ENCODE assay signal across 17 mouse cellular contexts in the genomic region with DNA sequence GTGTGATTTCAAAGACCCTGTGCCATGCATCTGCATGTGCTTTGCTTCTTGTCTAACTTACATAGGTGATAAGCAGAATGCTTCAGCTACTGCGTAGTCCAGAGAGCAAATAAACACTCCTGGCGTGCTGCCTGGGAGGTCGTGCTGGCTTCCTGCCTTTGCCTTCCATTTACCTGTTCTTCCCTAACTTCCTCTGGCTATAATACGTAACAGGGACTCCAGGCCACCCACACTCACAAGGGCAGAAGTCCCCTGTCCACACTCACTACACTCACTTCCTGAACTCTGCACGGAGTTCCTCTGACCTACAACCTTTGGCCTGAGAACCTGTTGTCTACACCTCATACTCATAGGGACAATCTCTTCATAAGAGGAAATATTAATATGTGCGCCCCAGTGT. TPM values are rescaled to one million over a fixed set of nuclear protein-coding genes. Genes with fewer than 3 reads are reported as not detected.
DNase-seq lines count a peak whose midpoint lies in the region; ATAC-seq and TF ChIP-seq lines count a peak whose summit lies in the region.
"Had no signal": no experiment of that assay in that cellular context is flagged by ENCODE, and none has a peak within 500 bp of the region (broad histone marks: within the 10 kb centered on the region; RNA-seq: fewer than 3 reads in every experiment).

No protein-coding gene starts in this region.

- no peak for TF ChIP-seq CTCF in stomach, postnatal 0 days (IDR thresholded peaks at IDR 0.05; ENCODE audit: low read depth)

- peaks cover 47% of the 10 kb centered on the region for H3K4me1 ChIP-seq in intestine, embryonic 16.5 days (ENCODE audit: control insufficient read depth, insufficient read depth, low read length)
- peaks cover 18% of the 10 kb centered on the region for H3K4me1 ChIP-seq in intestine, embryonic 15.5 days (replicated peaks)
- H3K4me1 ChIP-seq in stomach, postnatal 0 days (replicated peaks; ENCODE audit: control insufficient read depth, insufficient read depth), result peaks cover 3% of the 10 kb centered on the region
- H3K4me1 ChIP-seq in forebrain, embryonic 12.5 days, result no peaks in the 10 kb centered on the region
- H3K4me1 ChIP-seq: embryonic facial prominence, embryonic 12.5 days; hindbrain, embryonic 12.5 days; neural tube, embryonic 13.5 days had no signal

- peak; percentile 27 for DNase-seq in lung, postnatal 36 days
- no peak for DNase-seq in lung, postnatal 14 days
- DNase-seq in kidney, postnatal 25 days, result peak; percentile 74 to 83
- peak; percentile 48 for DNase-seq in stomach, postnatal 0 days (ENCODE audit: low spot score)
- no peak for DNase-seq in cerebellum, adult 9-10 months
- DNase-seq: adrenal gland, adult 8-10 months; heart, adult 2 months; thymus, postnatal 4 days had no signal

- H3K27ac ChIP-seq in intestine, embryonic 16.5 days (ENCODE audit: low read length), result no peak overlapping the region; the same call in 1 of the 2 replicates
- H3K27ac ChIP-seq in intestine, embryonic 15.5 days, result no peak overlapping the region
- no peak overlapping the region for H3K27ac ChIP-seq in stomach, postnatal 0 days (replicated peaks)
- no peak overlapping the region for H3K27ac ChIP-seq in forebrain, embryonic 12.5 days
- H3K27ac ChIP-seq: embryonic facial prominence, embryonic 12.5 days; heart, adult 2 months; hindbrain, embryonic 12.5 days; liver, embryonic 14.5 days; neural tube, embryonic 13.5 days had no signal

- ATAC-seq in intestine, embryonic 16.5 days, result peak; percentile 38
- no peak for ATAC-seq in intestine, embryonic 15.5 days
- peak; percentile 61; the same call in 1 of the 2 replicates for ATAC-seq in stomach, postnatal 0 days (ENCODE audit: low FRiP score, low TSS enrichment)
- no peak for ATAC-seq in forebrain, embryonic 12.5 days (ENCODE audit: low FRiP score)

- TF ChIP-seq EP300 in stomach, postnatal 0 days (optimal IDR thresholded peaks at IDR 0.05), result no peak

- H3K36me3 ChIP-seq in intestine, embryonic 16.5 days (ENCODE audit: control insufficient read depth, insufficient read depth, low read length), result no peaks in the 10 kb centered on the region
- no peaks in the 10 kb centered on the region for H3K36me3 ChIP-seq in intestine, embryonic 15.5 days
- H3K36me3 ChIP-seq in stomach, postnatal 0 days (ENCODE audit: control insufficient read depth, insufficient read depth, low read length), result no peaks in the 10 kb centered on the region
- no peaks in the 10 kb centered on the region for H3K36me3 ChIP-seq in forebrain, embryonic 12.5 days (replicated peaks)
- H3K36me3 ChIP-seq: embryonic facial prominence, embryonic 12.5 days; hindbrain, embryonic 12.5 days; neural tube, embryonic 13.5 days had no signal

- no peak overlapping the region for H3K9ac ChIP-seq in intestine, embryonic 16.5 days (ENCODE audit: low read depth, low read length)
- H3K9ac ChIP-seq in intestine, embryonic 15.5 days, result no peak overlapping the region
- H3K9ac ChIP-seq in stomach, postnatal 0 days (ENCODE audit: low read length), result no peak overlapping the region
- no peak overlapping the region for H3K9ac ChIP-seq in forebrain, embryonic 12.5 days
- H3K9ac ChIP-seq: embryonic facial prominence, embryonic 12.5 days; hindbrain, embryonic 12.5 days; liver, embryonic 14.5 days; neural tube, embryonic 13.5 days had no signal

- 44% methylated on average over 6 of the region's 6 CpGs for whole genome bisulfite sequencing in intestine, embryonic 16.5 days
- WGBS in intestine, embryonic 15.5 days, result 47% methylated on average over 6 of the region's 6 CpGs
- 51% methylated on average over 6 of the region's 6 CpGs for WGBS in stomach, postnatal 0 days
- WGBS in forebrain, embryonic 12.5 days, result 86% methylated on average over 6 of the region's 6 CpGs

- H3K9me3 ChIP-seq in intestine, embryonic 16.5 days (ENCODE audit: control insufficient read depth, low read length), result no peaks in the 10 kb centered on the region
- H3K9me3 ChIP-seq in intestine, embryonic 15.5 days, result no peaks in the 10 kb centered on the region
- H3K9me3 ChIP-seq in stomach, postnatal 0 days (ENCODE audit: control insufficient read depth, low read length), result no peaks in the 10 kb centered on the region
- H3K9me3 ChIP-seq in forebrain, embryonic 12.5 days, result no peaks in the 10 kb centered on the region
- H3K9me3 ChIP-seq: embryonic facial prominence, embryonic 12.5 days; hindbrain, embryonic 12.5 days; neural tube, embryonic 13.5 days had no signal

- no peak overlapping the region for H3K4me3 ChIP-seq in intestine, embryonic 16.5 days (ENCODE audit: low read length)
- H3K4me3 ChIP-seq in intestine, embryonic 15.5 days (replicated peaks), result no peak overlapping the region
- H3K4me3 ChIP-seq in stomach, postnatal 0 days (ENCODE audit: low read depth, low read length), result no peak overlapping the region
- H3K4me3 ChIP-seq in forebrain, embryonic 12.5 days (replicated peaks), result no peak overlapping the region
- H3K4me3 ChIP-seq: embryonic facial prominence, embryonic 12.5 days; heart, adult 2 months; hindbrain, embryonic 12.5 days; neural tube, embryonic 13.5 days had no signal

- no peaks in the 10 kb centered on the region for H3K27me3 ChIP-seq in intestine, embryonic 16.5 days (replicated peaks; ENCODE audit: control insufficient read depth, insufficient read depth, low read length)
- H3K27me3 ChIP-seq in intestine, embryonic 15.5 days (replicated peaks), result no peaks in the 10 kb centered on the region
- H3K27me3 ChIP-seq in stomach, postnatal 0 days (ENCODE audit: control insufficient read depth, insufficient read depth, low read length), result no peaks in the 10 kb centered on the region
- no peaks in the 10 kb centered on the region for H3K27me3 ChIP-seq in forebrain, embryonic 12.5 days
- H3K27me3 ChIP-seq: CH12.LX; embryonic facial prominence, embryonic 12.5 days; hindbrain, embryonic 12.5 days; neural tube, embryonic 13.5 days had no signal

- no peak overlapping the region for H3K4me2 ChIP-seq in intestine, embryonic 16.5 days (ENCODE audit: low read depth, low read length)
- no peak overlapping the region for H3K4me2 ChIP-seq in intestine, embryonic 15.5 days (replicated peaks)
- no peak overlapping the region for H3K4me2 ChIP-seq in stomach, postnatal 0 days (replicated peaks; ENCODE audit: low read depth)
- no peak overlapping the region for H3K4me2 ChIP-seq in forebrain, embryonic 12.5 days
- H3K4me2 ChIP-seq: embryonic facial prominence, embryonic 12.5 days; hindbrain, embryonic 12.5 days; midbrain, embryonic 11.5 days; neural tube, embryonic 13.5 days had no signal

RNA-seq across cellular contexts. Expression of gene Gng12, which starts 7.5 kb away (rescaled TPM):
- polyA plus RNA-seq in intestine, embryonic 16.5 days (2015; fragmentation: Nextera tagmentation; extraction: Ambion mirVana), result 165 and 186 TPM in 2 replicates
- 144 and 147 TPM in 2 replicates for polyA plus RNA-seq in intestine, embryonic 15.5 days (2015; fragmentation: Nextera tagmentation; extraction: Ambion mirVana)
- 164 and 166 TPM in 2 replicates for polyA plus RNA-seq in stomach, postnatal 0 days (2015; fragmentation: Nextera tagmentation; extraction: Ambion mirVana)
- polyA plus RNA-seq in forebrain, embryonic 12.5 days (2016; fragmentation: Nextera tagmentation; extraction: Ambion mirVana), result 31.8 and 34.4 TPM in 2 replicates

Comparison
In these comparisons a context has a peak if more than half of its experiments do, and no peak if none do; other contexts are left out.
1. ATAC-seq: peak in intestine, embryonic 16.5 days (single experiment) and stomach, postnatal 0 days (single experiment); none in intestine, embryonic 15.5 days (single experiment) and forebrain, embryonic 12.5 days (single experiment).
2. DNase-seq: peak in lung, postnatal 36 days (single experiment), kidney, postnatal 25 days (2 of 2) and stomach, postnatal 0 days (single experiment); none in lung, postnatal 14 days (single experiment) and cerebellum, adult 9-10 months (single experiment).